Mouse (Mus musculus): ENCODE measurements at regions not wholly inside any gene's neighbourhood (a gene's known extent, or its start where the extent isn't known, plus 50 kb on each side); places are given as distances from the start of the nearest gene placed in this dataset.
A peak's percentile ranks its signal among the peaks of the same experiment; 100 is the strongest.

GRCm38 (mm10) chr13:97409891-97410525 lies 169.1 kb downstream of the Enc1 start:
- H3K79me2 ChIP-seq (ENCODE audit: control insufficient read depth, insufficient read depth, low read length, poor library complexity): no peaks in the 10 kb centered on the region
- no peaks in the 10 kb centered on the region for H3K27me3 ChIP-seq (ENCODE audit: control insufficient read depth in 1 of 2, insufficient read depth in 2 of 2, low read length in 2 of 2)
- H3K4me3 ChIP-seq (ENCODE audit: control insufficient read depth in 1 of 2, insufficient read depth in 1 of 2, low read depth in 2 of 2, low read length in 2 of 2): no peak overlapping the region
- H3K4me1 ChIP-seq (ENCODE audit: control insufficient read depth in 1 of 2, insufficient read depth in 2 of 2, low read length in 2 of 2): peaks cover 0 to 14% of the 10 kb centered on the region in 2 experiments; a peak in 2 of 4 replicates
- no peak for DNase-seq (ENCODE audit: low read depth, low spot score)
- no peaks in the 10 kb centered on the region for H3K36me3 ChIP-seq (ENCODE audit: control insufficient read depth in 1 of 2, insufficient read depth in 2 of 2, low read length in 2 of 2)
- TF ChIP-seq TBP (IDR thresholded peaks at IDR 0.05; ENCODE audit: low read depth, low read length): no peak
- TF ChIP-seq GABPA (IDR thresholded peaks at IDR 0.05; ENCODE audit: low read depth, low read length): no peak
- no peak for TF ChIP-seq BHLHE40 (IDR thresholded peaks at IDR 0.05; ENCODE audit: borderline replicate concordance, low read depth, low read length)
- no peak for TF ChIP-seq MEF2A (IDR thresholded peaks at IDR 0.05; ENCODE audit: extremely low read depth, insufficient replicate concordance, low read depth, low read length, poor library complexity, severe bottlenecking)
- no peak for TF ChIP-seq RCOR1 (IDR thresholded peaks at IDR 0.05; ENCODE audit: low read depth, low read length)
- TF ChIP-seq UBTF (IDR thresholded peaks at IDR 0.05; ENCODE audit: borderline replicate concordance, insufficient read depth, low read depth, low read length): no peak
- TF ChIP-seq ETS1 (IDR thresholded peaks at IDR 0.05; ENCODE audit: low read depth, low read length): no peak
- no peak for TF ChIP-seq USF2 (IDR thresholded peaks at IDR 0.05; ENCODE audit: borderline replicate concordance in 1 of 2, insufficient read depth in 1 of 2, low read depth in 1 of 2, low read length in 2 of 2)
- no peak for TF ChIP-seq CHD1 (IDR thresholded peaks at IDR 0.05; ENCODE audit: low read depth, low read length)
- TF ChIP-seq ZC3H11A (IDR thresholded peaks at IDR 0.05; ENCODE audit: low read depth, low read length): no peak
- TF ChIP-seq NELFE (IDR thresholded peaks at IDR 0.05; ENCODE audit: low read depth, low read length): no peak
- no peak for TF ChIP-seq SIN3A (IDR thresholded peaks at IDR 0.05; ENCODE audit: low read length)
- no peak for TF ChIP-seq MYB (IDR thresholded peaks at IDR 0.05; ENCODE audit: low read depth, low read length)
- no peak for TF ChIP-seq MAFK (IDR thresholded peaks at IDR 0.05; ENCODE audit: borderline replicate concordance, low read depth, low read length)
- TF ChIP-seq TAL1 (IDR thresholded peaks at IDR 0.05; ENCODE audit: low read length): no peak
- H3K9me3 ChIP-seq (replicated peaks; ENCODE audit: insufficient read depth, low read length): no peaks in the 10 kb centered on the region
- no peak overlapping the region for H3K27ac ChIP-seq (ENCODE audit: control insufficient read depth, low read depth, low read length)
- no peak overlapping the region for H3K9ac ChIP-seq (ENCODE audit: control insufficient read depth, low read depth, low read length, poor library complexity, severe bottlenecking)

GRCm38 (mm10) chr13:97409291-97409780 lies 168.4 kb downstream of the Enc1 start:
- TF ChIP-seq GABPA (IDR thresholded peaks at IDR 0.05; ENCODE audit: low read depth, low read length): no peak
- no peak for TF ChIP-seq POLR2A (IDR thresholded peaks at IDR 0.05; ENCODE audit: control insufficient read depth in 1 of 2, insufficient read depth in 1 of 2, low read depth in 1 of 2, low read length in 2 of 2, poor library complexity in 1 of 2)
- no peak for TF ChIP-seq CHD1 (IDR thresholded peaks at IDR 0.05; ENCODE audit: low read depth, low read length)
- TF ChIP-seq CHD2 (IDR thresholded peaks at IDR 0.05; ENCODE audit: low read length): no peak
- TF ChIP-seq UBTF (IDR thresholded peaks at IDR 0.05; ENCODE audit: borderline replicate concordance, insufficient read depth, low read depth, low read length): no peak
- no peak for TF ChIP-seq NELFE (IDR thresholded peaks at IDR 0.05; ENCODE audit: low read depth, low read length)
- TF ChIP-seq JUND (IDR thresholded peaks at IDR 0.05; ENCODE audit: low read depth, low read length): no peak
- TF ChIP-seq ZC3H11A (IDR thresholded peaks at IDR 0.05; ENCODE audit: low read depth, low read length): no peak
- Histone ChIP-seq H3K9ac (ENCODE audit: control insufficient read depth, low read depth, low read length, poor library complexity, severe bottlenecking) (no peak overlapping the region), H3K4me3 (ENCODE audit: control insufficient read depth in 1 of 2, insufficient read depth in 1 of 2, low read depth in 2 of 2, low read length in 2 of 2) (no peak overlapping the region), H3K27me3 (ENCODE audit: control insufficient read depth in 1 of 2, insufficient read depth in 2 of 2, low read length in 2 of 2) (no peaks in the 10 kb centered on the region), H3K27ac (ENCODE audit: control insufficient read depth, low read depth, low read length) (no peak overlapping the region), H3K36me3 (ENCODE audit: control insufficient read depth in 1 of 2, insufficient read depth in 2 of 2, low read length in 2 of 2) (no peaks in the 10 kb centered on the region), H3K79me2 (ENCODE audit: control insufficient read depth, insufficient read depth, low read length, poor library complexity) (no peaks in the 10 kb centered on the region), H3K9me3 (replicated peaks; ENCODE audit: insufficient read depth, low read length) (no peaks in the 10 kb centered on the region), H3K4me1 (ENCODE audit: control insufficient read depth in 1 of 2, insufficient read depth in 2 of 2, low read length in 2 of 2) (peaks cover 0 to 14% of the 10 kb centered on the region in 2 experiments; a peak in 2 of 4 replicates)
- peak; percentile 7 for DNase-seq (ENCODE audit: low read depth, low spot score)

Measured in MEL (cell line).